Mouse (Mus musculus): ENCODE measurements around the gene Actn2. TPM values are rescaled to one million over a fixed set of nuclear protein-coding genes. Genes with fewer than 3 reads are reported as not detected.

The Actn2 gene
- total RNA-seq, 2 experiments from 2014 or later: 22.4 to 24.0 TPM

Other genes with a start within 250 kb of the Actn2 start
- 100 to 1,000 TPM; 132 to 134 TPM for gene Ryr2, start 233.8 kb downstream of the Actn2 start, total RNA-seq (2021)
- gene Mtr, start 82.6 kb downstream of the Actn2 start, total RNA-seq (2021): 10 to 100 TPM; 15.3 to 18.0 TPM
- 10 to 100 TPM; 19.5 to 23.6 TPM for gene Heatr1, start 54.3 kb upstream of the Actn2 start, total RNA-seq (2021)
- 10 to 100 TPM; 25.4 to 27.0 TPM for gene Lgals8, start 124.2 kb upstream of the Actn2 start, total RNA-seq (2021)
- gene Edaradd, start 179.7 kb upstream of the Actn2 start, total RNA-seq (2021): under 1 TPM; 0.47 to 0.93 TPM
- 10 to 100 TPM; 10.5 to 11.0 TPM for gene Ero1lb, start 225.1 kb upstream of the Actn2 start, total RNA-seq (2021)

Data from left cerebral cortex, postnatal 10 days (tissue).